Mouse (Mus musculus) lung, adult 2 months (tissue): ENCODE results near the gene Ajap1. TPM values are rescaled to one million over a fixed set of nuclear protein-coding genes. Genes with fewer than 3 reads are reported as not detected.

Source experiments
- DNase-seq: peaks from one replicate; pipeline ENCODE4 v3.0.0; 2022
- H3K4me1 ChIP-seq: fragments of 200-500 bp; 2 replicates; pipeline ENCODE4 v1.6.1; 2011; ENCODE audit warnings: low read length; ENCODE audit not compliant: control insufficient read depth, insufficient read depth
- H3K4me3 ChIP-seq: fragments of 200-500 bp; replicated peaks from 2 replicates; pipeline ENCODE3; 2011; ENCODE audit warnings: low read depth, mild to moderate bottlenecking, control low read depth, low read length; ENCODE audit errors: extremely low read depth
- CTCF ChIP-seq: fragments of 200-500 bp; IDR thresholded peaks from 2 replicates; pipeline ENCODE4 v1.5.1; 2011; ENCODE audit warnings: mild to moderate bottlenecking, low read length, control low read depth; ENCODE audit not compliant: insufficient read depth
- POLR2A ChIP-seq: fragments of 200-500 bp; IDR thresholded peaks from 2 replicates; pipeline ENCODE4 v1.6.1; 2011; ENCODE audit warnings: low read depth, mild to moderate bottlenecking, control low read depth, low read length, borderline replicate concordance; ENCODE audit errors: extremely low read depth
- WGBS: fragments of 180-500 bp; shearing (Covaris S2); methylation state at CpG from one replicate; pipeline ENCODE4 v1.1.7; 2018; 5-methylcytosine and 5-hydroxymethylcytosine counted together
- polyA plus RNA-seq: library from polyadenylated mRNA; depleted of rRNA; stranded (reverse); fragments of >200 nt; gene quantifications from 2 replicates; pipeline ENCODE4 v1.2.3, GENCODE M21; 2012

Ajap1 gene
- polyA plus RNA-seq, 1 experiment, result 0.57 TPM

DNA sequence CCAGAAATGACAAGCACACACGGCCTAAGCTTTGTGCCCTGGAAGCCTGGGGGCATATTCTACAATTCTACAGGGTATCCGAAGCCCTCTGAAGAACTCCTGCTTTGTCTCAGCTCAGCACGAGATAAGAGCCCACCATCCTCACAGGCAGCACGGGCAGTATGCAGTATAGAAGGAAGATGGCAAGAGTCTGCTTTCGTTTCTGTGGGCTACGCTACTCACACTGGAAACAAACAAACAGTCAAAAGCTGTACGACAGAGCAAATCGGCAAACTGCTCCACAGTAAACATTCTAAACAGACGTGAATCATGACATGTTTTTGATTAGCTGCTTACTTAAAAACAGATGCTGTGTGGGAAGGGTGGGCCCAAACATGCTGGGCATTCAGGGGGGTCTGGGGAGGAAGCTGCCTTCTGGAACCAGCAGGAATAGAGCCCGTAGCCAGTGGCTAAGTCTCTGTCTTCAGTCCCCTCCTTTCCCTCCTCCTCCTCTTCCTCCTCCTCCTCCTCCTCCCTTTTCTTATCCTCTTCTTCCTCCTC lies 113.9 kb downstream of the Ajap1 start:
- Histone ChIP-seq H3K4me3 (no peak overlapping the region), H3K4me1 (no peaks in the 10 kb centered on the region)
- TF ChIP-seq POLR2A (no peak), CTCF (no peak)
- DNase-seq, result no peak
- 54% methylated on average over 10 of the region's 10 CpGs for WGBS

DNA sequence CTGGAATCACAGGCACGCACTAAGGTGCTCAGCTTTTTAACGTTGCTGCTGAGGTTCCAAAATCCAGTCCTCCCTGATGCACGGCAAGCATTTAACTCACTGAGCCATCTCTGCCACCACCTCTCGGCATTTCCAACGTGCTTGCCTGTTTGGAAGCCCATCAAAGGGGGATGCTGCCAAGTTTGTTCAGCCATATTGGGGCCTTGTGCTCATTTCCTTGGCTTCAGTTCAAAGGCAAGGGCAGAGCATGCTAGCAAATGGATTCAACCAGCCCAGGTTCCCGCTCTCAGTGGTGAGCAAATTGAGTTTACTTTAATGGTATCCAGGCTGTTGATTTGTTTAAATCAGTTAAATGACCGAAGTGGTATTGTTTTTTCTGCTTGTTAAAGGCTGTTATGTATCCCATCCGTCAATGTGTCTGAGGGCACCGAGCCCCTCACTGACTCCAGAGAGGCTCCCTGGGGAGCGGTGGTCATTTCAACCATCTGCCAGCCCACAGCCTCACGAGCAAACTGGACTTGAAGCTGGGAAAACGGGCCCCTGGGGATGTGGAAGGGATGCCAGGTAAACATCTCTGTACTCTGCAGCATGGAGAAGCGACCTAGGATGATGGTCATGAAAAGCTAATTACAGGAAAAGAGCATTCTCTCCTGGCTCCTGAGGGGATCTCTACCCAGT lies 121.6 kb downstream of the Ajap1 start:
- TF ChIP-seq CTCF, result no peak
- no peak for TF ChIP-seq POLR2A
- 33% methylated on average over 13 of the region's 13 CpGs for WGBS
- H3K4me1 ChIP-seq, result no peaks in the 10 kb centered on the region
- H3K4me3 ChIP-seq, result no peak overlapping the region
- DNase-seq, result no peak

DNA sequence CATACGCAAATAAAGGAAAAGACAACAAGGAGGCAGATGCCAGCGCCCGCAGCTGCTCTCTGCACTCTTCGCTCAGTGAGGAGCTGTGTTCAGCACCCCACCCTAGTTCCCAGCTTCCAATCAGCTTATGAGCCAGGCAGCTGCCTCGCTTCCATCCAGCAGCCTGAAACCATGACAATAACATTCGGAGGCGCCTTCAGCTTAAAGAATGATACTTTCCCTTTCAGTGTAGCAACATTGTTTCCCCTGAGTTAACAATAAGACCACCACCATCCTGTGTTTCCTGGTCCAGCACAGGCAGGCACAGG lies 124.4 kb downstream of the Ajap1 start:
- no peak for DNase-seq
- no peaks in the 10 kb centered on the region for H3K4me1 ChIP-seq
- TF ChIP-seq POLR2A (no peak), CTCF (no peak)
- no peak overlapping the region for H3K4me3 ChIP-seq
- 45% methylated on average over 7 of the region's 7 CpGs for WGBS

DNA sequence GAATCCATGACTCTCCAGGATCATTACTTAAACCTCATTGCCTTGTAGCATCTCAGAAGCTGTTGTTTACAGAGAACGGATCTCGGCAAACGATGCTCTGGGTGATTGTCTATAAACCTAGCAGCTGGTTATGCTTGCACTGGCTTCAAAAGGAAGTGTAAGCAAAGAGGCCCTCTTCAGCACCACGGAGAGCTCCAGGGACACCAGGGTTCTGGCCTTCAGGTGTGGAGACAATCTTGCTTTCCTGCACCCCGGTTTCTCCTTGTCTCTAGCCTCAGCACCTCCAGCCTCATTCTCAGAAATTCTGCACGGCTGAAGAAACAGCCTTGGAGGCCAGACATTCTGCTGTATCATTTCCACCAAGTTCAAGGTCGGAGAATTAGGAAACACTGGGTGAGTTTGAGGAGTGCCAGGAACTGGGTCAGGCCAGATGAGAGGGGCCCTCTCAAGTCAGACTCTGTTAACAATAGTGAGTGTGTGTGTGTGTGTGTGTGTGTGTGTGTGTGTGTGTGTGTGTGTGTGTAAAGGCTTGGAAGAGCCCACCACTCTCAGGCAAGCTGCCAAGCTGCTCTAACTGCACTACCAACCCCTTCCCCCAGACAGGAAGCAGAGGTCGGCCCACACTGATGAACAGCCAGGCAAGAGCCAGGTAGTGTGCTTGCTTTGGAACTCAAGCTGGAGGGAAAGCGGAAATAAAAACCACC lies 124.9 kb downstream of the Ajap1 start:
- no peaks in the 10 kb centered on the region for H3K4me1 ChIP-seq
- no peak for TF ChIP-seq CTCF
- no peak for TF ChIP-seq POLR2A
- no peak for DNase-seq
- H3K4me3 ChIP-seq, result no peak overlapping the region
- WGBS, result 43% methylated on average over 9 of the region's 9 CpGs

DNA sequence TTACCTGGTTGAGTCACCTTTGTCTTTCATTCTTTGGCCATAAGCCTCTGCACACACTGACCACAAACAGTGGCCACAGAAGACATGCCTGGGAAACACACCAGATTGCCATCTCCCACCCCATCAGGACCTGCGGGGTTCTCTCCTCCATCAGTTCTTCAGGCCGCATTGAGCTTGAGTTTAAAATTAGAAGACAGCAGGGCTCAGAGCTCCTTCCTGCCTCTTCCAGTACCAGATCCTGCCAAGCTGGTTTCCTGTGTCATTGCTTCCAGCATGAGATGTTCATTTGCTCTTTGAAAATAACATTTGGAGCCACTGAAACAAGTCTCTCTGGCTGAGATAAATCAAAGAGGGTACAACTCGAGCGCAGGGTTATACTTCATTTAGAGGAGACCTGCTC lies 126.4 kb downstream of the Ajap1 start:
- no peak overlapping the region for H3K4me3 ChIP-seq
- TF ChIP-seq CTCF (no peak), POLR2A (no peak)
- no peak for DNase-seq
- H3K4me1 ChIP-seq, result no peaks in the 10 kb centered on the region
- WGBS, result 84% methylated on average over 4 of the region's 4 CpGs

DNA sequence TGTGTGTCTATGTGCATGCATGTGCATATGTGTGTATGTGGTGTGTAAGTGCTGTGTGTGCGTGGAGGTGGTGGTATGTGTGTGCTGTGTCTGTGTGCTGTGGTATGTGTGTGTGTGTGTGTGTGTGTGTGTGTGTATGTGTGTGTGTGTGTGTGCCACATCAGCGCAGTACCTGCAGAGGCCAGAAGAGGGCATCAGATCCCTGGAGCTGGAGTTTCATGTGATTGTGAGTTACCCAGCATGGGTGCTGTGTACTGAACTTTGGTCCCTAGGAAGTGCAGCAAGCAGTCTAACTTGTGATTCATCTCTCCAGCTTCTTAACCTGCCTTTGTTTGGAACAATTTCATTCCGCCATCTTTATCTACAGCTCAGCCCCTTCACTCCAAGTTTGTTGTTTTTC lies 137.6 kb downstream of the Ajap1 start:
- TF ChIP-seq CTCF (no peak), POLR2A (no peak)

DNA sequence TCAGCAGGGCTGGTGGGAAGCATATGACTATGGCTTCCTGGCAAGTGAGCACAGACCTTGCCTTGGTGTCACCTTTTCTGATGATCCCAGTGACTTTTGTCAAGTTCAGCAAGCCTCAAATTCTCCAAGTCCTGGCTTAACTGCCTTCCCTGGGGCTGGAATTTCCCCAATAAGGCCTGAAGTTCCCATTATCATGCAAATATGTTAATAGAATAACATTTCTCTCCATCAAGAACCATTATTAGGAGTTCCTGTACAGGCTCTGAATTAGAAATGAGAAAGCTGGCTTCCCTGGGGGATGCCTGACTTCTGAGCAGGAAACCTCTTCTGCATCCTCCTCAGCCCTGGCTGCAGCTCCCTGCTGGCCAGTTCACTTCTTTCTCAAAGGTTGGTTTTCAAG lies 141.7 kb downstream of the Ajap1 start:
- H3K4me1 ChIP-seq, result no peaks in the 10 kb centered on the region
- no peak for DNase-seq
- H3K4me3 ChIP-seq, result no peak overlapping the region
- TF ChIP-seq POLR2A, result no peak
- TF ChIP-seq CTCF, result no peak

More for the DNA sequence above, 137.6 kb downstream of the Ajap1 start:
- WGBS, result 95% methylated on average over 3 of the region's 3 CpGs
- no peaks in the 10 kb centered on the region for H3K4me1 ChIP-seq
- no peak overlapping the region for H3K4me3 ChIP-seq
- DNase-seq, result no peak

DNA sequence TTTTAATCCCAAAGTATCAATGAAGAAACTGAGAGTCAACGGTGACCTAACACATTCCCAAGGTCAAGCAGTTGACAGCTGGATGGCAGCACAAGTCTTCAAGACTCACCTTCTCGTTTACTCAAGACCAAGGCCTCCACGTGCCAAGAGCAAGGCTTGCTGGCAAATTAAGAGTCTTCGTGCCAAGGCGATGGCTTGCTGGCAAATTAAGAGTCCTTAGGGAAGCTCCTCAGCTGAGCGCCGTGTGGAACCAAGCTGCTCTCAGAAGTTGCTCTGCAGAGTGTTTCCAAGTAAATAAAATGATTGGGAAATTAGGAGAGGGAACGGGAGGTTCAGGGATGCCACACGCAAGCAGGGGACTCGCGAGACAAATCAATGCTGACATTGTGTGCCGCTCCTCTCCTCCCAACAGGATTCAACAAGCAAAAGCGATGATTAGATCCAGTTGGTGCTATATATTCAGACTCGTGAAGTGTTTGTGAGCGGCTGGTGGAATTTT lies 147.3 kb downstream of the Ajap1 start:
- no peak for TF ChIP-seq POLR2A
- no peak for TF ChIP-seq CTCF
- no peak overlapping the region for H3K4me3 ChIP-seq

DNA sequence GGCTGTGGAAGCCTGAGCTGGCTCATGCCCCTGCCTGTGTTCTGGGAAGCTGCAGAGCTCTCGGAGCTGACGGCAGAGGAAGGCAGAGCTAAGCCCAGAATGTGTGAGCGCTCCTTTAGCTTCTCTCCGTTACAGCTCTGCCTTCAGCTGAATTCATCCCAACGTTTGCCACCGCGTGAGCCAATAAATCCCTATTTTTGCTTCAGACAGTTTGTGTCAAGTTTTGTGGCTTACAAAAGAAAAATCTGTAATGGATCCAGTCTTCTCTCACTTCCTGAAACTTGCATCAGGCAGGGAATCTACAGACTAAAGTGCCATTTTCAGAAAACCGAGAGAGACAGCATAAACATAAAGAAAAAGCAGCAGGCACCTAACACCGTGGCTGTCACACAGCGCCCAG lies 154.8 kb downstream of the Ajap1 start:
- Histone ChIP-seq H3K4me3 (no peak overlapping the region), H3K4me1 (no peaks in the 10 kb centered on the region)
- DNase-seq, result no peak
- WGBS, result 69% methylated on average over 10 of the region's 10 CpGs
- no peak for TF ChIP-seq POLR2A
- no peak for TF ChIP-seq CTCF

More for the DNA sequence above, 147.3 kb downstream of the Ajap1 start:
- WGBS, result 76% methylated on average over 15 of the region's 15 CpGs
- DNase-seq, result no peak
- H3K4me1 ChIP-seq, result no peaks in the 10 kb centered on the region
